Mouse (Mus musculus) kidney, embryonic 15.5 days (tissue): Measurements from ENCODE around the gene Cux1. TPM values are rescaled to one million over a fixed set of nuclear protein-coding genes. Genes with fewer than 3 reads are reported as not detected.
"Not testable (repeated sequence)": the region's sequence is repeated elsewhere in the genome, so short reads cannot be mapped to it uniquely, and the experiment has no call there.

Source experiments
- ATAC-seq: fragments of 200-750 bp; cut with Nextera tagmentation; replicated peaks from 2 replicates; pipeline ENCODE4 v1.8.0; 2017; ENCODE audit warnings: moderate TSS enrichment; ENCODE audit not compliant: low FRiP score
- H3K27ac ChIP-seq: fragments of 300-500 bp; sonication (generic); 2 replicates; pipeline ENCODE4 v1.5.1; 2015; ENCODE audit warnings: mild to moderate bottlenecking, inconsistent platforms
- H3K27me3 ChIP-seq: fragments of 300-500 bp; sonication (generic); 2 replicates; pipeline ENCODE4 v1.6.1; 2015; ENCODE audit warnings: inconsistent platforms
- H3K36me3 ChIP-seq: fragments of 300-500 bp; sonication (generic); 2 replicates; pipeline ENCODE4 v1.6.1; 2015; ENCODE audit warnings: inconsistent platforms
- H3K4me1 ChIP-seq: fragments of 300-500 bp; sonication (generic); 2 replicates; pipeline ENCODE4 v1.6.1; 2015; ENCODE audit warnings: inconsistent platforms
- H3K4me2 ChIP-seq: fragments of 300-500 bp; sonication (generic); 2 replicates; pipeline ENCODE4 v1.6.1; 2015; ENCODE audit warnings: moderate library complexity, mild to moderate bottlenecking, inconsistent platforms
- H3K4me3 ChIP-seq: fragments of 300-500 bp; sonication (generic); replicated peaks from 2 replicates; pipeline ENCODE4 v1.5.1; 2015; ENCODE audit warnings: mild to moderate bottlenecking, inconsistent platforms
- H3K9ac ChIP-seq: fragments of 300-500 bp; sonication (generic); 2 replicates; pipeline ENCODE4 v1.6.1; 2015; ENCODE audit warnings: mild to moderate bottlenecking, inconsistent platforms
- H3K9me3 ChIP-seq: fragments of 300-500 bp; sonication (generic); replicated peaks from 2 replicates; pipeline ENCODE4 v1.6.1; 2016; ENCODE audit warnings: inconsistent platforms
- WGBS: fragments of 180-500 bp; shearing (Covaris S2); methylation state at CpG from one replicate; pipeline ENCODE4 v1.1.7; 2015; ENCODE audit warnings: mixed read lengths; 5-methylcytosine and 5-hydroxymethylcytosine counted together
- polyA plus RNA-seq: library from polyadenylated mRNA; unstranded; fragments of >200 nt; fragmentation: Nextera tagmentation; extraction: Ambion mirVana; gene quantifications from 2 replicates; pipeline ENCODE4 v1.2.1, GENCODE M21; 2015

Gene Cux1
- polyA plus RNA-seq, 1 experiment from 2014 or later, result 110 TPM

DNA sequence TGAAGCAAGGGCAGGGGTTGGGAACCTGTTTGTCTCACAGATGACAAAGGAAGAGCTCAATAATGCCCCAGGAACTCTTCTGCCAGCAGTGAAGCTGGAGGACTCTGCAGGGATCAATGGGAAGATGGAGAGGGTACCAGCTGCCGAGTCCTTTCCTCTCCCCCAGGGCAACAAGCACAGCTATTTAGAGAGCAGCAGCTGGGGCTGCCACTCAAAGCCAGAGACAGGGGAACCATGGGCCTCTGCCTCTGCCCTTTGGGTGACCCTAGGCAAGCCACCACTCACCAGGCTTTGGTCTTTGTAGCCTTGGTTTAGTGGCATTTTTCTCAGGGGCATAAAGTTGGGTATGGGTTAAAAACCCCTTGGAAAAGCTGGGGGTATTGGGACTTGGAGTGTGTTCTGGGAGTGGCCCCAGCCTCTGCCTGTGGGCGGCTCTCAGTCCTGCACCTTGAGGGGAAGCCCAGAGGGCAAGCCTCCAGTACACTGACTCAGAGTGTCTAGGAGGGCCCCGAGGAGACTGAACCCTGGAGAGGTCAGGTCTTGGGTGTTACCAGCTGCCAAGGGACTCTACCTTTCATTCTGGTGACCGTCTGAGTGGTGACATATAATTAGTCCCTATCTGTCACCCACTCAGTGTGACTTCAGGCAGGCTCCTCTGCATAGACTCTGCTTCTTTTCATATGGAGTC, 336.8 kb downstream of the Cux1 start:
- peaks cover 17% of the 10 kb centered on the region for H3K36me3 ChIP-seq
- H3K9ac ChIP-seq, result no peak overlapping the region
- H3K4me2 ChIP-seq, result no peak overlapping the region
- ATAC-seq, result no peak
- peaks cover 7% of the 10 kb centered on the region; the same call in 1 of the 2 replicates for H3K4me1 ChIP-seq
- no peak overlapping the region for H3K27ac ChIP-seq
- H3K9me3 ChIP-seq, result no peaks in the 10 kb centered on the region
- H3K27me3 ChIP-seq, result peaks cover 8% of the 10 kb centered on the region; the same call in 1 of the 2 replicates
- 74% methylated on average over 4 of the region's 4 CpGs for WGBS
- no peak overlapping the region for H3K4me3 ChIP-seq

DNA sequence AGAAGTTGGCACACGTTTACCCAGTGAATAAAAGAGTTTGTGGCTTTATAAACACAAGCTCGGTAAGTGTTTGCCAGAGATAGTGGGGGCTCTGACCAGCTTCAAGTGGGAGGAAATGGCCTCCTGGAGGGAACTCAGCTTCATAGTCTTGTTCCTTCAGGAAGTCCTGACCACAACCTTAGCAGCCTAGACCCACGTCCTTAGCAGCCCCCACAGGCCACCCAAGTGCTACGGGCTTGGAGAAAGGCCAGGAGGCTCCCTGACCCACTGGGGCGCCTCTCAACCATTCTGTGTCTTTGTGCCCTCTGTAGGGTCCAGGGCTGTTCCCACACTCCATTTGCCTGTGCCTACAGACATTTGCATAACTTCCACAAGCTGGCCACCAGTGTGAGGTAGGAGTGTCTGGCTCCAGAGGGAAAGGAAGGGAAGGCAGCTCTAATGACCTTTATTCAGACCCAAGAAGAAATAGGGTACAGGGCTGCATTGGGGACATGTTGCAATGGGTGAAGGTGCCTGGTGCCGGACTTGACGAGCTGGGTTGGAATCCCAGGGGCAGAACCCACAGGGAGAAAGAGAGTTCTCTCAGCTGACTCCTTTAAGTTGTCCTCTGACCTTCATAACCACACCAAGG, 340.9 kb downstream of the Cux1 start:
- Histone ChIP-seq H3K9me3 (no peaks in the 10 kb centered on the region), H3K27ac (no peak overlapping the region), H3K9ac (no peak overlapping the region), H3K4me2 (no peak overlapping the region), H3K27me3 (0 out of 2 replicates have a peak, but pooled peaks cover under 1% of the 10 kb centered on the region), H3K4me1 (no peaks in the 10 kb centered on the region), H3K4me3 (no peak overlapping the region), H3K36me3 (peaks cover 27% of the 10 kb centered on the region)
- no peak for ATAC-seq
- WGBS, result 76% methylated on average over 7 of the region's 7 CpGs

DNA sequence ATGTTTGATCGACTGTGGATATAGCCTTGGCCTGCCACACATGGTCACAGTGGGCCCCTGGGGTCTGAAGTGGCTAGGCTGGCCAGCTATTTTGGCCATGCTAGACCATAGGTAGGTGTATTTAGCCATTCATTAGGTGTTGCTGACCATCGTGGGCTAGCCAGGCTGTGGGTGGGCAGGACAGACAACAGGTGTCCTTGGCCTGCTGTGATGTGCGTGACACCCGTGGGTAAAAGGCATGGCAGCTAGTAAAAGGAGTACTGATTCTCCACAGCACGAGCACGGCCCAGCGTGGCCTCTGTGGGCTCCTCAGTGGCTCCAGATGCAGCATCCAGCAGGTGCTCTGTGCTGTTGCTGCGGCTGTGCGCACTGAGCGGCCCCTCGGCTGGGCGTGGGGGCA, 348.7 kb downstream of the Cux1 start:
- Histone ChIP-seq H3K9me3 (no peaks in the 10 kb centered on the region), H3K4me1 (0 out of 2 replicates have a peak, but pooled peaks cover 2% of the 10 kb centered on the region), H3K27ac (no peak overlapping the region), H3K4me2 (no peak overlapping the region), H3K27me3 (no peaks in the 10 kb centered on the region), H3K4me3 (no peak overlapping the region), H3K9ac (no peak overlapping the region), H3K36me3 (peaks cover 6% of the 10 kb centered on the region; the same call in 1 of the 2 replicates)
- ATAC-seq, result no peak
- 83% methylated on average over 12 of the region's 12 CpGs for WGBS

DNA sequence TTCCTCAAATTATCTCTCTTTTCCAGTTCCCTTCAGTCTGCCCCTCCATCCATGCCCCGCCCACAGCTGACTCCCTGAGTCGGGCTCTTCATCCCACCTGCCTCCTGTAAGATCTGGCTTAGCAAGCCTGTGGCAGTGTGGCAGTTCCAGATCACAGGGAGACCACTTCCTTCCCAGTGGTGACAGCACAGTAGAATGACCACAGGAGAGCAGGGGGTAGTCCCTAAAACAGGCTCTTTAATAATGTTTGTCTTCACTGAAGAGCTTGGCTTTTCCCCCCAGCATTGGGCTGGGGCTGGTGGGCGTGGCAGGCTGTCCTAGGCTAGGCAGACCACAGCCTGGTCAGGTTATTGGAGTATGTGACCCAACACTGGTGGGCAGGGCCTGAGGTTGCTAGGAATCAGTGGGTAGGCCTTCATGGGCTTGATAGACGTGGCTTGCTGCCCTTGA, 349.3 kb downstream of the Cux1 start:
- H3K4me2 ChIP-seq, result no peak overlapping the region
- no peak for ATAC-seq
- no peak overlapping the region for H3K4me3 ChIP-seq
- H3K36me3 ChIP-seq, result peaks cover 3% of the 10 kb centered on the region; the same call in 1 of the 2 replicates
- H3K27ac ChIP-seq, result no peak overlapping the region
- 69% methylated on average over 4 of the region's 4 CpGs for WGBS
- 0 out of 2 replicates have a peak, but pooled peaks cover 2% of the 10 kb centered on the region for H3K4me1 ChIP-seq
- H3K9ac ChIP-seq, result no peak overlapping the region
- H3K27me3 ChIP-seq, result no peaks in the 10 kb centered on the region
- no peaks in the 10 kb centered on the region for H3K9me3 ChIP-seq

- Histone ChIP-seq H3K4me3 (no peak overlapping the region), H3K36me3 (peaks cover 3% of the 10 kb centered on the region; the same call in 1 of the 2 replicates), H3K4me1 (0 out of 2 replicates have a peak, but pooled peaks cover 2% of the 10 kb centered on the region), H3K27ac (no peak overlapping the region), H3K9ac (no peak overlapping the region), H3K27me3 (no peaks in the 10 kb centered on the region), H3K4me2 (no peak overlapping the region), H3K9me3 (no peaks in the 10 kb centered on the region)
- 82% methylated on average over 18 of the region's 18 CpGs for WGBS
- ATAC-seq, result no peak
These were observed 350.2 kb downstream of the Cux1 start for GRCm38 (mm10) chr5:136217004-136217665.

- H3K4me1 ChIP-seq, result 0 out of 2 replicates have a peak, but pooled peaks cover 2% of the 10 kb centered on the region
- WGBS, result 87% methylated on average over 5 of the region's 5 CpGs
- no peak overlapping the region for H3K4me2 ChIP-seq
- no peaks in the 10 kb centered on the region for H3K27me3 ChIP-seq
- no peaks in the 10 kb centered on the region for H3K9me3 ChIP-seq
- H3K9ac ChIP-seq, result no peak overlapping the region
- peaks cover 3% of the 10 kb centered on the region; the same call in 1 of the 2 replicates for H3K36me3 ChIP-seq
- no peak for ATAC-seq
- no peak overlapping the region for H3K27ac ChIP-seq
- H3K4me3 ChIP-seq, result no peak overlapping the region
These were observed 351.3 kb downstream of the Cux1 start for GRCm38 (mm10) chr5:136215958-136216357.

- no peaks in the 10 kb centered on the region for H3K36me3 ChIP-seq
- no peak overlapping the region for H3K27ac ChIP-seq
- H3K4me1 ChIP-seq, result 0 out of 2 replicates have a peak, but pooled peaks cover 2% of the 10 kb centered on the region
- H3K9me3 ChIP-seq, result no peaks in the 10 kb centered on the region
- WGBS, result 92% methylated on average over 3 of the region's 3 CpGs
- no peak overlapping the region for H3K9ac ChIP-seq
- ATAC-seq, result no peak
- no peak overlapping the region for H3K4me2 ChIP-seq
- no peak overlapping the region for H3K4me3 ChIP-seq
- no peaks in the 10 kb centered on the region for H3K27me3 ChIP-seq
These were observed 352.1 kb downstream of the Cux1 start for GRCm38 (mm10) chr5:136215211-136215610.

GRCm38 (mm10) chr5:136213716-136214115, 353.6 kb downstream of the Cux1 start:
- H3K9me3 ChIP-seq, result no peaks in the 10 kb centered on the region
- 0 out of 2 replicates have a peak, but pooled peaks cover 2% of the 10 kb centered on the region for H3K4me1 ChIP-seq
- H3K27ac ChIP-seq, result no peak overlapping the region
- ATAC-seq, result no peak
- WGBS, result 84% methylated on average over 5 of the region's 5 CpGs
- H3K4me2 ChIP-seq, result no peak overlapping the region
- no peak overlapping the region for H3K4me3 ChIP-seq
- no peak overlapping the region for H3K9ac ChIP-seq
- no peaks in the 10 kb centered on the region for H3K36me3 ChIP-seq
- H3K27me3 ChIP-seq, result no peaks in the 10 kb centered on the region

- WGBS, result 87% methylated on average over 11 of the region's 11 CpGs
- H3K4me3 ChIP-seq, result no peak overlapping the region
- H3K9me3 ChIP-seq, result no peaks in the 10 kb centered on the region
- no peak for ATAC-seq
- no peak overlapping the region for H3K27ac ChIP-seq
- H3K27me3 ChIP-seq, result no peaks in the 10 kb centered on the region
- no peak overlapping the region for H3K4me2 ChIP-seq
- no peak overlapping the region for H3K9ac ChIP-seq
- H3K4me1 ChIP-seq, result 0 out of 2 replicates have a peak, but pooled peaks cover 2% of the 10 kb centered on the region
- no peaks in the 10 kb centered on the region for H3K36me3 ChIP-seq
These were observed 354.6 kb downstream of the Cux1 start for GRCm38 (mm10) chr5:136212716-136213115.

DNA sequence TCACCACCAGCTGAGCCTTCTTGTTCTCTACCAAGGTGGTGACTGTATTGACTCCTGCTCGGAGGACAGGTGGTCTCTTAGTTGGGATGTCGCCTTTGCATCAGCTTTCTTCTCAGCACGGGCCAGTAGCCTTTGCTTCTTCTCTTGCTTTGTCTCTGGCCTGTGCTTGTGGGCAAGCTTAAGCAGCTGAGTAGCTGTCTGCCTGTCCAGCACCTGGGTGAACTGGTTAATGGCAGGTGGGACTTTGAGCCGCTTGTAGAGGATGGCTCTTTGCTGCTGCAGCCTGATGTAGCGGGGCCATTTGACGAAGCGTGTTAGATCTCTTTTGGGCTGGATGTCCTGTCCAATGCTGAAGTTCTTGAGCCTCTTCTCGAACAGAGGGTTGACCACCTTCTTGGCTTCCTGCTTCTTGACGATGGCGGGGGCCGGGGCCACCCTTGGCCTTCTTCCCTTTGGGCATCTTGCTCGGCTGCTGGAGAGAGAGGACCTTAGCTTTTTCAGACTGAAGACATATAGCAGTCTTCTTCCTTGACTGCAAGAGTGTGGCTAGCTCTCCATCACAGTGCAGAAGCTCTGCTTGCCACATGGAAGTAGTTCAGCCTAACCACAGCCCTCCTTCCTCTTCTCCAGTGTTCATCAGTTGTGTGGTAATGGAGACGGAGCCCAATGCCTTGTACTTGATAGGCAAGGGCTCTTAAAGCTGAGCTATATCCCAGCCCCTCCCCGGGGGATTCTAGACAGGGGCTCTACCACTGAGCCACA, 355.8 kb downstream of the Cux1 start:
- H3K4me2 ChIP-seq, H3K36me3 ChIP-seq, H3K27ac ChIP-seq, ATAC-seq, H3K27me3 ChIP-seq, H3K4me3 ChIP-seq, H3K9ac ChIP-seq, H3K9me3 ChIP-seq, H3K4me1 ChIP-seq: not testable (repeated sequence)
- 91% methylated on average over 14 of the region's 14 CpGs for WGBS

DNA sequence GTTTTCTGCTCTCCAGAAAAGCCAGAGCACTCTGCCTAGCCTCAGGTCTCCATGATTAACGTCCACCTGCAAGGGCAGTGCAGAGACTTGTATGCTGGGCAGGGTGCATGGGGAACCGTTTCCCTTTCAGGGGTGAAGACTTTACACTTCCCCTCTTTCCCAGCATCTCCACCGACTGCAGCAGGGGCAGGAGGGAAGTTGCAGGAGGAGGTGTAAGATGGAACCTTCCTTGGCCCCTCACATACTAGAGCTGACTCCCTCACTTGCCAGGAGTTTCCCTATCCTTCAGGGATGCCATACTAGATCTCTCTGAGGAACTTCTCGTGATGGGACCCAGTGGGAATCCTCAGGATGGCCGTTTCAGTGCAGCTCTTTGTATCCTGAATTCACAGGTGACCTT, 356.7 kb downstream of the Cux1 start:
- Histone ChIP-seq H3K4me3 (no peak overlapping the region), H3K27me3 (no peaks in the 10 kb centered on the region), H3K9ac (no peak overlapping the region), H3K9me3 (no peaks in the 10 kb centered on the region), H3K36me3 (no peaks in the 10 kb centered on the region), H3K27ac (no peak overlapping the region), H3K4me2 (no peak overlapping the region), H3K4me1 (no peaks in the 10 kb centered on the region)
- no peak for ATAC-seq
- 71% methylated on average over 5 of the region's 5 CpGs for WGBS
